Mouse (Mus musculus) retina, adult 2 months (tissue): Measurements from ENCODE around the gene Olig2.
A peak's percentile ranks its signal among the peaks of the same experiment; 100 is the strongest.
"Not testable (repeated sequence)": the region's sequence is repeated elsewhere in the genome, so short reads cannot be mapped to it uniquely, and the experiment has no call there.

Experiments
- DNase-seq: peaks from one replicate; pipeline ENCODE4 v3.0.0-alpha.2; 2012; ENCODE audit warnings: low read depth, low spot score

Gene Olig2

DNA sequence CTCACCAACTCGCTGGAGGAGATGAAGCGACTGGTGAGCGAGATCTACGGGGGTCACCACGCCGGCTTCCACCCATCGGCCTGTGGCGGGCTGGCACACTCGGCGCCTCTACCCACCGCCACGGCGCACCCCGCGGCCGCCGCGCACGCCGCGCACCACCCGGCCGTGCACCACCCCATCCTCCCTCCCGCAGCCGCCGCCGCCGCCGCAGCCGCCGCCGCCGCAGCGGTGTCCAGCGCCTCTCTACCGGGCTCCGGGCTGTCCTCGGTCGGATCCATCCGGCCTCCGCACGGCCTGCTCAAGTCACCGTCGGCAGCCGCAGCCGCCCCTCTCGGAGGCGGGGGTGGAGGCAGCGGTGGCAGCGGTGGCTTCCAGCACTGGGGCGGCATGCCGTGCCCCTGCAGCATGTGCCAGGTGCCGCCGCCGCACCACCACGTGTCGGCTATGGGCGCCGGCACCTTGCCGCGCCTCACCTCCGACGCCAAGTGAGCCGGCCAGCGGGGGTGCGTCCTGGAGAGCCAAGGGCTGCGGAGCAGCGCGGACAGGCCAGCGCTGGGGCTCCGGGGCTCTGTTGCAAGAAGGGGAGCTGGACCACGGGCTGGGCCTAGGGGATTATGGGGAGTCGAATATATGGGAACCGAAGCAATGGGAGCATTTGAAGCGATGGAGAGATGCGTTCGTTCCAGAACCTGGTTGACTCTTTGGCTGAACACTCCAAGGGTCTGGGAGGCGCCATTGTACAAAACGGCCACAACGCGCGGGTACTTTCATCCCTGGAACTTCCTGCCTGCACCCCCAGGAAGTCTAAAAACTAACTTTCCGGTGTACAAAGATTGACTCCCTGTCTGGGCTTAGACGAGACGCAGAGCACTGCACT is 1.9 kb downstream of the Olig2 start:
- DNase-seq = no peak

DNA sequence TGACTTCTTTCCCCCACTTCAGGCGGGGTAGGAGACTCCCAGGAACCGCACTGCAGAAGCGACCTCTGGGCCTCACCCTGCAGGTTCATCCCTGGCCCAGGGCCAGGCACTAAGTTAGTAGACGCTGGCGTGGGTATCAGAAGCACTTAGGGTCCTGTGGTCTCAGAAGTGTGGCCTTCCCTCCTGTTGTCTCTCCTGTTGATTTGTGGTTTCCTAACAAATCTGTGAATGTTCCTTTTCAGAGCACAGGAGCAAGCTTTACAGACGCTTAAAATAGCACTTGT is 2.4 kb downstream of the Olig2 start:
- no peak for DNase-seq

DNA sequence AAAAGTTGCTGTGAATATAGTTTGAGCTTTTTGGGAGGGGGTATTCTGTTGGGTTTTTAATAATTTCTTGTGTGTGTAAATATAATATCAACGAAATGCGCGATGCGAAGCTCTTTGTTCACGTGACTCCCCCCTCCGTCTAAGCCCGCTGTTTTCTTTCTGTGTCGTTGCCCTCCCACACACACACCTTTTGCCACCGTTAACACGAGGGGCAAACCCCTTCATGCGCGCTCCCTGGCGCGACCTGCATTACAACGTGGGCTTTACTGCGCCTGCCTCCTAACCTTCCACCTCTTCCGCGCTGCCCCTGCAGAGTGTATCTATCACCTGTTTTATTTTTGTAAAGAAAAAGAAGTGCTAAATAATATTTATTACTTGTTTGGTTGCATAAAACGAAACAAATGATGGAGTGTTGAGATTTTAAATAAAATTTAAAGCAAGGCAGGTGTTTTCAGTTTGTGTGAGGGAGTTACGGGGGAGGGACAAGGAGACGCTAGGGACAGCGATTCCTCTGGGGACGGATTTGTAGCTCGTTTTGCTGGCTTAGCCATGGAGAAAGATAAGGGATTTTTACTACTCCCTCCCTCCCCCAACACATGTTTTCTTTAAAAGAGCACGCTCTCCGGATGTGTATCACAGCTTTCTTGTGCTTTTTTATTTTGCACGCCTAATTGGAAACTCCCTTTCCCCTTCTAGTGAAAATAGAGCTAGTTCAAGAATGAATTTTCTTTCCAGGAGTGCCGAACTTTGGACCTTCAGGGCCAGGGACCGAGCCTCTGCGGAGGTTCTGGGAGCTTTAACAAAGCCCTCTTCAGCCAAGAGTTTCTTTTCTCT is 3.2 kb downstream of the Olig2 start:
- DNase-seq = no peak

DNA sequence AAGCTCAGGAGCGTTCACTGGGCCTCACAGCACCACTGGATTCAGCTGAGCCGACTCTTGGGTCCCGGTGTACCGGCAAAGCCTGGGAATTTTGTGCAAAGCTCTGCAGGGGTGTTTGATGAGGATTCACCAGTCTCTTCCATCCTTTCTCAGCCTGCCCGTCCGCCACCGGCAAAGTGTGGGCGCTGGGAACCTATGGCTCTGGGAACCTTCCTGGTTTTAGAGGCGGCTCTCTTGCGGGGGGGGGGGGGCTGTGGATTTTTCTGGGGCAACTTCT is 3.8 kb downstream of the Olig2 start:
- DNase-seq = no peak

DNA sequence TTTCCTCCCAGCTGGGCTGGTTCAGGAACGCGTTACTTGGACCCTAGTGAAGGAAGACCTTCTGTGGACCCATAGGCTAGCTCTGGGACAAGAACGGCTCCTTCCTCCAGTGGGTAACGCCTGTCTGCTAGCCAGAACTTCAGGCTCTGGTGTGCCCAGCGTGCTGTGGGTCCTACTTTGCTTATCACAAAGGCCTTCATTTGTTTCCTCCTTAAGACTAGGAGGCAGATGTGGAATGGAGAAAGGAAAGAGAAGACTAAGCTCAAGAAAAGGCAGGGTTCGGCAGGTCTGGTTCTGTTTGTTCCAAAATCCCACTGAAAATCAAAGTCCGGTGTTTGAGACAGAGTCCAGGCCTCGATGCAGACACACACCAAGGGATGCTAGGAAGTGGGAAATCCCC is 4.4 kb downstream of the Olig2 start:
- DNase-seq = no peak

DNA sequence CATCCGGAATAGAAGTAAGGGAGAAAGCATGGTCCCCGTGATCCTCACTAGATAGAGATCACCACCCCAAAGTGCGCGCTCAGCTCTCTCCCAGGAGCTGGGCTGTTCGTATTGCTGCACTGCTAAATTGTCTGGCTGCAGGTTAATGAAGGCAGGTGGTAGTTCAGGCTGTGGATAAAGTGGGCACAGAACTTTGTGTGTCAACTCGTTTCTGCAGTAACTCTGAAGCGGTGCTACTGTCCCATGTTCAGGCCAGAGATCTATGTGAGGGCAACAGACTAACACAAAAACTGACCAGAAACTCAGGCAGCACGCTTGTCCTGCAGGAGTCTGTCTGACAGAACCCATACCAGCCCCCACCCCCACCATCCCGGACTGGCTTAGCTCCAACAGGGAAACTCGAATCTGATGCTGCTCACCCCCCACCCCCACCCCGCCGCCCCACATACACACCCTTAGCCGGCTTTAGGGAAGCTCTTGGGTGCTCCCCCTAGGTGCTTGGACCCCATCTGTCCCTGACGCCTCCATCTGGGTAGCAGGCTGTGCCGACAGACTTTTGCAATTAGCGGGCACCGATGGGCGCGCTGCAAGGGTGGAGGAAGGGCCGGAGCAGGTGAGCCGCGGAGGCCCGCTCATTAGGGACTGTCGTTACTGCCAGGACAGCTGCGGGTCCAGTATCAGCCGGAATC is 6.7 kb downstream of the Olig2 start:
- no peak for DNase-seq

DNA sequence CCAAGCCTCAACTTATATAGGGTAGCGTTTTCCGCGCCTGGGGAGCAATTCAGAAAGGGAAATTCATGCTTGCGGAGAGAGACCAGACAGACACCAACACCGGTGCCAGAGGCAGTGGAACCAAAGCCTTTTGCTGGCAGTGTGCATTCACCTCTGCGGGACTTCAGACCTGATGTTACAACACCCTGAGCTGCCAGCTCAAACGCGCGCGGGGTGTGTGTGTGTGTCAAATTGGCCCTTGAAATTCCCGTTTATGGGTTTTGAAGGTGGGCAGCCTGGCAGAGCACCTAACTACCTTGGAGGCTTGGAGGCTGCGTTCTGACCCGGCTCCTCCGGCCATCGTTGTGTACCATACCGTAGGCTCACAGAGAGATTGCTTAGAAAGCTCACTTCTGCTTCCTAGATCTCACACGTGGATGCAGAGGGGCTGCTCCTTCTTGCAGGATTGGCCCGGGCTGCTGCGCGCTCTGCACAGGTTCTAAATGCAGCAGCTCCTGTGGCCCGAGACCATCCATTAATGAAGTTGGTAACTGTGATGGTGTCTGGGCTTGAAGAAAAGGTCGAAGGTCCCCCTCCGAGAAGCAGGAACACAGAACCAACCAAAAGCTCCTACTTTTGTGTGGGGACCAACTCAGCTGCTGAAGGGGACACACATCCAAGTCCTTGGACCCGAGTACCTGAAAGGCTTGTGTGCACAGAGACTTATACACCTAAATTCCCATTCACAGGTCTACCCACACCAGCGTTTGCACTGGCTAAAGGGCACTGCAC is 7.4 kb downstream of the Olig2 start:
- DNase-seq = no peak

DNA sequence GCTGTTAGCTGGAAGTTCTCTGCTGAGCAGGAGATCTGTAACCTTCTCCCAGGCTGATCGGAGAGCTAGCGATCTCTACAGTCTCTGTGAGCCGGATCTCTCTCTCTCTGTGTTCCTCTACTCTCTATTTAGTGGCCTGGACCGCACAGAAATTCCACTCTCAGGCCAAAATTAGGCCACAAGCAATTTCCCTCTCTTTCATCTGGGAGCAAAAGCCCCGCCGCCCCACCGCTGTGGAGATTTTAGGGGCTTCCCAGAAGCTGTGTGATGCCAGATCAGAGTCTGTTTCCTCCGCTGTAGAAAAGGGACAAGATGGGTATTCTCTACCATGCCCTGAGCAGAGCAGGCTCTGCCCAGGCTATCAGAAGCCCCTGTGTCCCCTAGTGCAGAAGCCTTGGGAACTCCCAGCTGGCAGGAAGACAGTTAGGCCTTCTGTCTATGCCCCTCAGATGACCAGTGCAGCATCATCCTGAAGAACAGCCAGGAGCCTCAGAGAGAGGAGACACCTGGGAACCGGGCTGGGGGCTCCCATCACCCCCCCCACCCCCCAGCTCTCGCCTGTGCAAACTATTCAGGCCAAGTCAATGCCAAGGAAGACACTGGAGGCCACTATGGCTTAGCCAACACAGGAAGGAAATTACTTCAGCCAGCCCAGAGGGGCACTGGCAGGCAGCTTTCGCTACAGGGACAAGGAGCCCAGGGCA is 8.1 kb downstream of the Olig2 start:
- no peak for DNase-seq

DNA sequence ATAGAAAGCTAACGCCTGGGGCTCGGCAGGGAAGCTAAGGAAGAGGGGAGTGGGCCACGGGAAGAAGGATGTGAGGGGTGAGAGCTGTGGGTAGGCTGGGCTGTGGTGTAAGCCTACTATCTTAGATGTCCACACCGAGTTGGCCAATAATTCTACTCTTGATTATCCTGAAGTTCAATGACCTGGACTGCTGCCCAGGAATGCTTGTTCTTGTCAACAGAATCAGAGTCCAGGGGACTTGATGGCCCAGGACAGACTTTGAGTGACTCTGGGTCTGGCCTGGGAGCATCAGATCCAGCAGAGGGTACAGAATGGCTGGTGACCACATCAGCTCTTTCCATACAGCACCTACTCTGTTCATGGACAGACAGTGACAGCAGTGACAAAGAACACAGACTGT is 13.8 kb downstream of the Olig2 start:
- DNase-seq = no peak

DNA sequence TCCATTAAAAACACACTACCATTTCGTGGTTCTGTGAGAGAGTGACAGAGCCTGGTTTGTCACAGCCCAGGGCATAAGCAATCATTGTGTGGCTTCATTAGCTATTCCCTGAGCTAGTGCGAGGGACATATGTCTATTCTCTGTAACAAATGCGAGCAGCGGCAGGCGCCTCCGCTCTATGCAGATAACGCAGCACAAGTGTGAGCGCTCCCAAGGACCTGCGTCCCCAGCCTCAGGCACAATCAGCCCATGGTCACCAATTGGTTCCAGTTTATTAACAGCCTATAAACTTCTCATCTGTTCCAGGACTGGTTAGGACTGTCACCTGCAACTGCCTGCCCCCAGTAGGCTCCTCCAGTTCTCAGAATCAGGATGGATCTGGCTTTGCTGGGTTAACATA is 21.0 kb downstream of the Olig2 start:
- DNase-seq = no peak

DNA sequence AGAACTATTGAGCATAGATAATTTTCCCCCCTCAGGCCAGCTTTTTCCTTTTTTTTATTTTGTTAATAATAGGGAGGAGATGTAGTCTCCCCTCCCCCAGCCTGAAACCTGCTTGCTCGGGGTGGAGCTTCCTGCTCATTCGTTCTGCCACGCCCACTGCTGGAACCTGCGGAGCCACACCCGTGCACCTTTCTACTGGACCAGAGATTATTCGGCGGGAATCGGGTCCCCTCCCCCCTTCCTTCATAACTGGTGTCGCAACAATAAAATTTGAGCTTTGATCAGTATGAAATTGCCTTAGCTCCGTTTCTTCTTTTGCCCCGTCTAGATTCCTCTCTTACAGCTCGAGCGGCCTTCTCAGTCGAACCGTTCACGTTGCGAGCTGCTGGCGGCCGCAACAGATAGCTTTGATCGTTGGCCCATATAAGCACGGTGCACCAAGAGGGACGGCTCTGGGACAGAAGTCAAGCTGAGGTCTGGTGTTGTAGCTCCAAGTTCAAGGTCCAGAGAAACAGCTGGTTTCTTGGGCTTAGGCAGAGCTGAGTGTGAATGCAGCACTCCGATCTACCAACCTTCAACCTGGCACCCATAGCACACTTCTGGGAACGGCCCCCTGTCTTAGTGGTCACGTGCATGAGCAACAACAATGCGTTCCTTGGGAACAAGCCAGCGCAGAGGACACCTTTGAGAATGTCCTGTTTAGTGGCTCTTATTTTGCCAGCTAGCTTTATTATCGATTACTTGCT is 30.3 kb downstream of the Olig2 start:
- not testable (repeated sequence) for DNase-seq

DNA sequence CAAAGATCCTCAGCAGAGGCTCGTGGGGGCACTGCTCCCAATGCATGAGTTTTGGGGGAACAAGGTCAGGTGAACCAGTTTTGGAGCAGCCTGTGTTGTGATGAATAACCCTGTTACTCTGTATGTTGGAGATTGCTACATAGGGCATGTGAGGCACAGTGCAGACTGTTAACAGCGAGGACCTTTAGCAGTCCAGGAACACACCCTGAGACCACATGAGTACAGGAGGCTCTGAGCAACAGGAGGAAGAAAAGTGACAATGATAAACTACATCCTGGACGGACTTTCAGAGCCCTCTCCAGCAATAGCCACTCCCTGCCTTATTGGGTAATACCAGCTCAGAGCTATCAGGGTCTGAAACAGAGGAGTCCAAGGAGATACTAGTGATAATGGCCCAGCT is 33.7 kb downstream of the Olig2 start:
- DNase-seq = no peak

DNA sequence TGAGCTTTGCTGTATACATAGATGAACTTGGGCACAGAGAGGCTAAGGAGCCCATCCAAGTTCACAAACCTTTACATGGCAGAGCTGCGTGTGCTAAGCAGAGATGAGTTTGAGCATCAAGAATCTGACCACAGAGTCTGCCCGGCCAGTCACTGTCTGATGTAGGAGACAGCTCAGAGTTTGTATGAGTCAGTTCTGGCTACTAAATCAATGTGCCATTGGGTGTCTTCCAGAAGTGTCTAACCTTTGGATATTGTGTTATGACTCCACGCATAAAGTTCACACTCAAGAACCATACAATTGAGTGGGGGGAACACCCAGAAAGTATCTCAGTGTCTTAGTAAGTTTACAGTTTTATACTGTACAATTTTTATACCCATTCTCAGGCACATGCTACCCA is 35.6 kb downstream of the Olig2 start:
- no peak for DNase-seq

DNA sequence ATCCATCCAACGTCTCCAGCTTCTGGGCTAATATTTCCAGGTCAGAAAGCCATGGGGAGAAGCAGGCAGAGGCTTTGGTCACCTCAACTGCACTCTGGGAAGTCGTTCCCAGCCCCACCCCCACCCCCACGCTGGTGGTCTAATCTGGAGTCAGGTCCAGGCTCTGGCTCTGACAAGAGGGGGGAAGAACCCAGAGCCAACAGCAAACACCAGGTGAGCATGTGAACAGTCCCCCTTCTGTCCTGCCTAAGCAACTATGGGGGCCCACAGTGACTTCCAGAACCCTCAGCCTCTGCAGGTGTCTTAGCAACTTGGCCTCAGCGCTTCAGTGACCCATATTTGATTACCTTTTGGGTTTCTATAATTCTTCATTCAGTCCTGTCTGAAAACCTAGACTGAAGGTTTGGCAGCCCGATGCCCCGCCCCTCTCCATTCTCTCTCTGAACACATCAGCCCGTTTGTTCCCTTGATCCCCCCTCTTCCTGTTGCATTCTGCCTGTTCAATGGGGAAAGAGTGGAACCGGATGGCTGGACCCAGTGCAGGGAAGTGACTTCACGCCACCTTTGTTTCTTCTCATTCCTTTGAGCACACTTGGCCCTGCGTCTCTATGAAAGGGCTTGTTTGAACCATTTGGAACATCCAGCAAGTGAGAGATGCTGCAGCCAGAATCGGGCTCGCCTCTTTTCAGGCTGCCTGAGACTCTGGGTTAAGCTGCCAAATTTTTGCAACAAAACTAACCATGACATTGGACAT is 37.4 kb downstream of the Olig2 start:
- no peak for DNase-seq

DNA sequence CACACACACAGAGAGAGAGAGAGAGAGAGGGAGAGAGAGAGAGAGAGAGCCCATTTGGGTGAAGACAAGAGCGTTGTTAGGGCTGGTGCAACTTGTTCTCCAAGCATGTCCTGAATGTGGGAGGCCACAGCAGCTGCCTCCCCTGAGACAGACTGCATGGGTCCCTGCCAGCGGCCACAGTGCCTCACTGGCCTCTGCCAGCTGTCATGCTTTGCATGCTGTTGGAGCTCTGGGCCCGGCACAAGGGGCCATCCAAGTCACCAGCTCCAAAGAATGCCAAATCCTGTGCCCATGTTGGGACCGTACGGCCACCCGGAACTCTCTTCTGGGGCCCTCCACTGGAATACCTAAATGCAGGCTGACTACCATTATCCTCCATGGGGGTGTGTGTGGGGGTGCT is 40.7 kb downstream of the Olig2 start:
- no peak for DNase-seq

DNA sequence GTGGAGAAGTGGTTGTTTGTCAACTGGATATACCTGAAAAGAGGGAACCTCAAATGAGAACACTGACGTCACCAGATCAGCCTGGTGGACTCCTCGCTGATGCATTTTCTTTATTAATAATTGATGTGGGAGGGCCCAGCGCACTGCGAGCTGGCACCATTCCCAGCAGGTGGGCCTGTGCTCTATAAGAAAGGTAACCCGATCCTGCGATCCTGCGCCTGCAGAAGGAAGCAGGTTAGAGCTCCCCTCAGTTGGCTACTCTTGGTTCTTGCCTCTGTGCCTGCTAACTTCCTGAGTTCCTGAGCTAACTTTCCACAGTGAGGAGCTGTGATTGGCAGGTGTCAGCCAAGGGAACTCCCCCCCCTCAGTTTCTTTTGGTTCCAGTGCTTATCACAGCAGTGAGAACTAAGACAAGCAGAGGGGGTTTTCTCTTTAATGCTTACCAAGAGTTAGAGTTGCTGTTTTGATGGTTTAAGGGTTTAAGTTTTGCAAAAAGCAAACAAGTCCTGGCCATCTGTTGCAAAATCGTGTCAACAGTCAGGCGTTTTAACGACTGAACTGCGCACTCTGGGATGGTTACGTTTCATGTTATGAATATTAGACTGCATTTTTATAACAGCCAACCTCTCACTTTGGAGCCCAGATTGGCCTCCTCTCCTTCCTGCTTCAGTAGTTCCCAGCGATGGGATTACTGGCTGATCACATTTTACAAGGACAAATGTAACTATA is 43.6 kb downstream of the Olig2 start:
- DNase-seq = no peak

DNA sequence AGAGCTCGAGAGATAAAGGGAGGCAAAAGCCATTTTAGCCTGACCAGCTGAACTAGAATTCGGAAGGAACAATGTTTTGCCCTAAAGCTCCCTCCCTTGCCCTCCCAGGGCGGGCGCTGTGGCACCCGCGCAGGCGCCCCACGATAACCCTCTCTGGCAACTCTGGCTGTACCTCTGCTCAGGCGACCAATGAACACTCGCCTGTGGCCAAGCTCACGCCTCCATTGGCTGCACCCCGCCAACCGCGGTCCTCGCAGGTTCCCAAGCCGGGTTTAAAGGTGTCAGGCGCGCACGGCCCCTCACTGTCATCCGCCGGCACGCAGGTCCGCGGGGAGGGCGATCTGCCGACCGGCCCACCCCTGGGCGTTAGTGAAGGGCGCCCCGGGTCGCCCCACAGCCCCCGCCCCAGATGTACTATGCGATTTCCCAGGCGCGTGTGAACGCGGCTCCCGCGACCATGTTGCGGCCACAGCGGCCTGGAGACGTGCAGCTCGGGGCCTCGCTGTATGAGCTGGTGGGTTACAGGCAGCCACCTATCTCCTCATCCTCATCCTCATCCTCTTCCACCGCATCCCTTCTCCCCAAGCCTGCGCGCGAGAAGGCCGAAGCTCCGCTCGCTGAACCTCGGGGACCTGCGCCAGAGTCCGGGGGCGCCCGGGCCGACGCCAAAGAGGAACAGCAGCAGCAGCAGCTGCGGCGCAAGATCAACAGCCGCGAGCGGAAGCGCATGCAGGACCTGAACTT is 44.4 kb downstream of the Olig2 start, which contains the start of gene Olig1:
Gene Olig1 (plus strand): TSS at position 305 of the 744 bp plus-strand sequence.
- peak; percentile 3 for DNase-seq

DNA sequence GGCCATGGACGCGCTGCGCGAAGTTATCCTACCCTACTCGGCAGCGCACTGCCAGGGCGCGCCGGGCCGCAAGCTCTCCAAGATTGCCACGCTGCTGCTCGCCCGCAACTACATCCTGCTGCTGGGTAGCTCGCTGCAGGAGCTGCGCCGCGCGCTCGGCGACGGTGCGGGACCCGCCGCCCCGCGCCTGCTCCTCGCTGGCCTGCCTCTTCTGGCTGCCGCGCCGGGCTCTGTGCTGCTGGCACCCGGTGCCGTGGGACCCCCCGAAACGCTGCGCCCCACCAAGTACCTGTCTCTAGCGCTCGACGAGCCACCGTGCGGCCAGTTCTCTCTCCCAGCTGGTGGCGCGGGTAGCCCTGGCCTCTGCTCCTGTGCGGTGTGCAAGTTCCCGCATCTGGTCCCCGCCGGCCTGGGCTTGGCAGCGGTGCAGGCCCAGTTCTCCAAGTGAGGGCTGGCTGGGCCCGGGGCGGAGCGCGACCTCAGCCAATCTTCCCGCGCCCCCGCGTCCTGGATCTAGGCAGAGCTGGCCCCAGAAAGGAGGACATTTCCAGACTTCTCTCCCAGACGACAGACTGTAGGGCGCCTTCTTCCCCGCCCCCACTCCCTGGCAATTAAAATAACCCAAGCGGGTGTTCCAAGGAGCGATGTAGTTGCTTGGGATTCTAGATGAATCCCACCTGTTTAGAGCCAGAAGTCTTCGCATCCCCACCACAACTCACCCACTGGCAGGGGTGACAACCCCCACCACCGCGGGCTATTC is 45.1 kb downstream of the Olig2 start:
- DNase-seq = no peak
